Mouse (Mus musculus): ENCODE results near the gene Ufsp2.

DNA sequence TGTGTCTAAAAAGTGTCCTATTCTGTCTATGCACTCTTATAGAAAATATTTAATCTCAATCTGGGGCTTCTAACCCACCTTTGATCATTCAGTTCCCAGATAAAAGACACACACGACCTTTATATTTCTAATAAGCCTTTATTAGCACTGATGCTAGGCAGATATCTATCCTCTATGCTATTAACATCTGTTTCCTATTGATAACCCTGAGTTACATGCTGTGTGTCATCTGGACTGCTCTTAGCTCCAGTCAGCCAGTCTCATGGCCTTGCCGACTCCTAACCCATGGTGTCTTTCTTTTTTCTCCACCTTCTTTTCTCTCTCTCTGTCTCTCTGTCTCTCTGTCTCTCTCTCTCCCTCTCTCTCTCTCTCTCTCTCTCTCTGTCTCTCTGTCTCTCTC lies 12.9 kb downstream of the Ufsp2 start:
- TF ChIP-seq CTCF (IDR thresholded peaks at IDR 0.05; ENCODE audit: control insufficient read depth, insufficient read depth, low read length) (no peak), POLR2A (IDR thresholded peaks at IDR 0.05; ENCODE audit: borderline replicate concordance, control insufficient read depth, low read depth, low read length) (no peak)

Data from bone marrow, adult 2 months (tissue).